Mouse (Mus musculus): Measurements from ENCODE around the gene Tmtc4. TPM values are rescaled to one million over a fixed set of nuclear protein-coding genes. Genes with fewer than 3 reads are reported as not detected.

Gene Tmtc4
- polyA plus RNA-seq, 1 experiment from 2014 or later = 43.5 TPM

Other genes with a start within 250 kb of the Tmtc4 start
- 9.4 and 10.5 TPM in 2 replicates for gene Ggact, start 70.3 kb downstream of the Tmtc4 start, polyA plus RNA-seq (2016; fragmentation: Nextera tagmentation; extraction: Ambion mirVana)

All from embryonic facial prominence, embryonic 12.5 days (tissue).